Comparison of ENCODE assay signal across 8 mouse cellular contexts in genomic region chr17:88529519-88530235, GRCm38 (mm10). TPM values are rescaled to one million over a fixed set of nuclear protein-coding genes. Genes with fewer than 3 reads are reported as not detected.
DNase-seq lines count a peak whose midpoint lies in the region; ATAC-seq and TF ChIP-seq lines count a peak whose summit lies in the region.

Gene Ppp1r21, plus strand, starts transcription at chr17:88530118.

- TF ChIP-seq EP300 in CH12.LX (IDR thresholded peaks at IDR 0.05; ENCODE audit: low read length) = no peak

- H3K27ac ChIP-seq in CH12.LX (ENCODE audit: insufficient read depth, low read depth) = peak within 1 kb of the TSS; percentile 79
- H3K27ac ChIP-seq in forebrain, embryonic 11.5 days (ENCODE audit: low read depth, low read length) = peak within 1 kb of the TSS; percentile 68
- peak within 1 kb of the TSS; percentile 68 for H3K27ac ChIP-seq in heart, embryonic 16.5 days (ENCODE audit: low read length)
- H3K27ac ChIP-seq in liver, embryonic 15.5 days (replicated peaks) = peak within 1 kb of the TSS; percentile 51; the same call in 1 of the 2 replicates
- peak within 1 kb of the TSS; percentile 74 for H3K27ac ChIP-seq in neural tube, embryonic 12.5 days

- ATAC-seq in forebrain, embryonic 11.5 days (replicated peaks; ENCODE audit: low FRiP score) = peak; percentile 97
- ATAC-seq in heart, embryonic 16.5 days (replicated peaks; ENCODE audit: extremely low read depth, insufficient read depth, low FRiP score) = peak; percentile 98
- peak; percentile 96 for ATAC-seq in liver, embryonic 15.5 days (ENCODE audit: insufficient read depth)
- ATAC-seq in neural tube, embryonic 12.5 days (ENCODE audit: low FRiP score, low read depth) = peak; percentile 96

- H3K9ac ChIP-seq in CH12.LX (ENCODE audit: insufficient read depth, low read depth) = peak within 1 kb of the TSS; percentile 46
- peak within 1 kb of the TSS; percentile 68 for H3K9ac ChIP-seq in forebrain, embryonic 11.5 days (ENCODE audit: low read length)
- H3K9ac ChIP-seq in heart, embryonic 16.5 days (ENCODE audit: low read length) = peak within 1 kb of the TSS; percentile 80
- H3K9ac ChIP-seq in liver, embryonic 15.5 days = peak within 1 kb of the TSS; percentile 69
- peak within 1 kb of the TSS; percentile 79 for H3K9ac ChIP-seq in neural tube, embryonic 12.5 days

- TF ChIP-seq RAD21 in CH12.LX (IDR thresholded peaks at IDR 0.05; ENCODE audit: low read depth, low read length) = no peak

- in situ Hi-C loops in CH12.LX (cut with MboI; ENCODE audit: low pct_ligation_motif_present, low pct_unique_long_range_greater_than_20kb, low sequenced_read_pairs) = loop anchor here (10.0 kb wide), 1 partner anchor 105 kb away; no protein-coding TSS in a partner anchor

- DNase-seq in CH12.LX (ENCODE audit: extremely low read depth) = peak; percentile 91
- peak; percentile 76 for DNase-seq in c-Kit-positive CD71-positive TER-119-negative erythroid progenitor cells, embryonic 14.5 days (ENCODE audit: low read depth)
- DNase-seq in forebrain, embryonic 11.5 days (ENCODE audit: low spot score) = peak; percentile 99
- DNase-seq in kidney, postnatal 36 days = peak; percentile 98 to 100
- peak; percentile 96 for DNase-seq in telencephalon, adult 2 months (ENCODE audit: low read depth, low spot score)

- no peaks in the 10 kb centered on the region for H3K27me3 ChIP-seq in CH12.LX (replicated peaks)
- no peaks in the 10 kb centered on the region for H3K27me3 ChIP-seq in forebrain, embryonic 11.5 days (ENCODE audit: control insufficient read depth, insufficient read depth, low read length)
- H3K27me3 ChIP-seq in heart, embryonic 16.5 days (ENCODE audit: control insufficient read depth, insufficient read depth, low read length) = no peaks in the 10 kb centered on the region
- peaks cover 3% of the 10 kb centered on the region; the same call in 1 of the 2 replicates for H3K27me3 ChIP-seq in liver, embryonic 15.5 days
- H3K27me3 ChIP-seq in neural tube, embryonic 12.5 days (replicated peaks) = no peaks in the 10 kb centered on the region

- H3K4me2 ChIP-seq in CH12.LX (ENCODE audit: insufficient read depth, low read depth, poor library complexity, severe bottlenecking) = peak within 1 kb of the TSS; percentile 75
- H3K4me2 ChIP-seq in forebrain, embryonic 11.5 days (ENCODE audit: low read depth, low read length, severe bottlenecking) = peak within 1 kb of the TSS; percentile 77
- H3K4me2 ChIP-seq in heart, embryonic 16.5 days (ENCODE audit: low read depth, low read length) = peak within 1 kb of the TSS; percentile 86
- peak within 1 kb of the TSS; percentile 96 for H3K4me2 ChIP-seq in liver, embryonic 15.5 days
- H3K4me2 ChIP-seq in neural tube, embryonic 12.5 days (replicated peaks) = peak within 1 kb of the TSS; percentile 72

- peak within 1 kb of the TSS; percentile 70 to 94 (median 75) for H3K4me3 ChIP-seq in CH12.LX (replicated peaks in 1 of 3; ENCODE audit: low read depth in 2 of 3, low read length in 2 of 3, poor library complexity in 1 of 3)
- H3K4me3 ChIP-seq in forebrain, embryonic 11.5 days (ENCODE audit: low read depth, low read length) = peak within 1 kb of the TSS; percentile 60
- H3K4me3 ChIP-seq in heart, embryonic 16.5 days (ENCODE audit: low read length) = peak within 1 kb of the TSS; percentile 75
- H3K4me3 ChIP-seq in liver, embryonic 15.5 days (replicated peaks) = peak within 1 kb of the TSS; percentile 80
- H3K4me3 ChIP-seq in neural tube, embryonic 12.5 days = peak within 1 kb of the TSS; percentile 65

- dilution Hi-C loops in CH12.LX (cut with MboI; ENCODE audit: extremely low pct_ligation_motif_present, extremely low pct_unique_long_range_greater_than_20kb, low sequenced_read_pairs) = no loop called here

- H3K79me2 ChIP-seq in CH12.LX (replicated peaks; ENCODE audit: control insufficient read depth, extremely low read depth, insufficient read depth, poor library complexity, severe bottlenecking) = peaks cover 7% of the 10 kb centered on the region

- no peaks in the 10 kb centered on the region for H3K9me3 ChIP-seq in CH12.LX (replicated peaks; ENCODE audit: low read length)
- no peaks in the 10 kb centered on the region for H3K9me3 ChIP-seq in forebrain, embryonic 11.5 days (ENCODE audit: control insufficient read depth, low read length)
- H3K9me3 ChIP-seq in heart, embryonic 16.5 days (replicated peaks; ENCODE audit: control insufficient read depth, low read length) = no peaks in the 10 kb centered on the region
- H3K9me3 ChIP-seq in liver, embryonic 15.5 days (replicated peaks) = no peaks in the 10 kb centered on the region
- no peaks in the 10 kb centered on the region for H3K9me3 ChIP-seq in neural tube, embryonic 12.5 days

- 7% methylated on average over 40 of the region's 49 CpGs for WGBS in forebrain, embryonic 11.5 days
- 9% methylated on average over 34 of the region's 49 CpGs for WGBS in heart, embryonic 16.5 days
- whole genome bisulfite sequencing in liver, embryonic 15.5 days (ENCODE audit: insufficient replicate concordance) = 6% methylated on average over 47 of the region's 49 CpGs
- WGBS in neural tube, embryonic 12.5 days = 7% methylated on average over 43 of the region's 49 CpGs

- no peak for TF ChIP-seq CTCF in CH12.LX (conservative IDR thresholded peaks at IDR 0.05 in 1 of 2, IDR thresholded peaks at IDR 0.05 in 1 of 2; ENCODE audit: low read depth in 2 of 2, low read length in 2 of 2)

- peak; percentile 91 for TF ChIP-seq POLR2A in CH12.LX (IDR thresholded peaks at IDR 0.05; ENCODE audit: low read depth, low read length)

- peaks cover 0 to 7% of the 10 kb centered on the region in 2 experiments for H3K36me3 ChIP-seq in CH12.LX (replicated peaks in 1 of 2; ENCODE audit: control insufficient read depth in 1 of 2, insufficient read depth in 1 of 2, low read length in 1 of 2)
- H3K36me3 ChIP-seq in forebrain, embryonic 11.5 days (ENCODE audit: control insufficient read depth, insufficient read depth, low read length) = no peaks in the 10 kb centered on the region
- H3K36me3 ChIP-seq in heart, embryonic 16.5 days (ENCODE audit: control insufficient read depth, insufficient read depth) = no peaks in the 10 kb centered on the region
- no peaks in the 10 kb centered on the region for H3K36me3 ChIP-seq in liver, embryonic 15.5 days (replicated peaks)
- no peaks in the 10 kb centered on the region for H3K36me3 ChIP-seq in neural tube, embryonic 12.5 days

- H3K4me1 ChIP-seq in CH12.LX (ENCODE audit: control insufficient read depth in 1 of 2, insufficient read depth in 2 of 2) = peaks cover 8 to 29% of the 10 kb centered on the region in 2 experiments
- H3K4me1 ChIP-seq in forebrain, embryonic 11.5 days (replicated peaks; ENCODE audit: control insufficient read depth, insufficient read depth, low read length) = 0 out of 2 replicates have a peak, but pooled peaks cover 2% of the 10 kb centered on the region
- H3K4me1 ChIP-seq in heart, embryonic 16.5 days (ENCODE audit: control insufficient read depth, insufficient read depth, low read length) = peaks cover 8% of the 10 kb centered on the region
- H3K4me1 ChIP-seq in liver, embryonic 15.5 days (replicated peaks) = peaks cover 23% of the 10 kb centered on the region
- H3K4me1 ChIP-seq in neural tube, embryonic 12.5 days = peaks cover 10% of the 10 kb centered on the region

TF ChIP-seq in CH12.LX, 34 proteins besides CTCF, POLR2A, EP300 and RAD21 (continues in another document):
- TF ChIP-seq SIN3A (IDR thresholded peaks at IDR 0.05; ENCODE audit: low read length) = peak; percentile 68
- TF ChIP-seq GABPA (IDR thresholded peaks at IDR 0.05; ENCODE audit: insufficient replicate concordance, low read depth, low read length) = no peak
- TF ChIP-seq JUN (IDR thresholded peaks at IDR 0.05; ENCODE audit: insufficient read depth, low read depth, low read length) = no peak
- TF ChIP-seq ZKSCAN1 (IDR thresholded peaks at IDR 0.05; ENCODE audit: borderline replicate concordance, low read depth, low read length) = no peak
- TF ChIP-seq USF1 (IDR thresholded peaks at IDR 0.05; ENCODE audit: low read depth, low read length) = no peak
- 0 out of 2 replicates have a peak, but pooled peaks have one; percentile 54 for TF ChIP-seq KAT2A (IDR thresholded peaks at IDR 0.05; ENCODE audit: insufficient replicate concordance, low read length)
- no peak; the same call in 1 of the 2 replicates for TF ChIP-seq USF2 (conservative IDR thresholded peaks at IDR 0.05; ENCODE audit: low read depth, low read length)
- TF ChIP-seq BHLHE40 (IDR thresholded peaks at IDR 0.05; ENCODE audit: low read depth, low read length) = 0 out of 2 replicates have a peak, but pooled peaks have one; percentile 5
- peak; percentile 71 for TF ChIP-seq NELFE (IDR thresholded peaks at IDR 0.05; ENCODE audit: low read depth, low read length)
- TF ChIP-seq ELF1 (IDR thresholded peaks at IDR 0.05; ENCODE audit: low read depth, low read length) = peak; percentile 98
- peak; percentile 23; the same call in 1 of the 2 replicates for TF ChIP-seq IRF4 (IDR thresholded peaks at IDR 0.05; ENCODE audit: low read depth, low read length)
- no peak; the same call in 1 of the 2 replicates for TF ChIP-seq HCFC1 (IDR thresholded peaks at IDR 0.05; ENCODE audit: low read depth, low read length)
- TF ChIP-seq RCOR1 (conservative IDR thresholded peaks at IDR 0.05; ENCODE audit: low read depth, low read length) = no peak
- TF ChIP-seq ETS1 (conservative IDR thresholded peaks at IDR 0.05; ENCODE audit: low read depth, low read length) = no peak
- no peak for TF ChIP-seq CHD1 (IDR thresholded peaks at IDR 0.05; ENCODE audit: low read depth, low read length)
- no peak for TF ChIP-seq ZNF384 (IDR thresholded peaks at IDR 0.05; ENCODE audit: low read depth, low read length)
- TF ChIP-seq MAX (IDR thresholded peaks at IDR 0.05; ENCODE audit: low read length) = no peak
- TF ChIP-seq MAFK (IDR thresholded peaks at IDR 0.05; ENCODE audit: insufficient replicate concordance, low read length) = no peak
- 0 out of 2 replicates have a peak, but pooled peaks have one; percentile 36 for TF ChIP-seq E2F4 (IDR thresholded peaks at IDR 0.05; ENCODE audit: insufficient replicate concordance, low read depth, low read length)
- 0 out of 2 replicates have a peak, but pooled peaks have one; percentile 60 for TF ChIP-seq ZMIZ1 (IDR thresholded peaks at IDR 0.05; ENCODE audit: low read depth, low read length)
- TF ChIP-seq SMC3 (IDR thresholded peaks at IDR 0.05; ENCODE audit: low read depth, low read length) = no peak
- TF ChIP-seq POLR2AphosphoS2 (IDR thresholded peaks at IDR 0.05; ENCODE audit: low read depth, low read length) = peak; percentile 36; the same call in 1 of the 2 replicates

RNA-seq across cellular contexts. Expression of gene Ppp1r21, which starts in this region (rescaled TPM):
- total RNA-seq in CH12.LX (2012; rRNA removed) = 19.2 and 21.5 TPM in 2 replicates
- 30.4 TPM in 2 replicates for total RNA-seq in CH12.LX (2014; rRNA removed)
- 24.6 and 27.7 TPM in 2 replicates for polyA plus RNA-seq in CH12.LX (2012; ENCODE audit: insufficient read length, low read depth)
- polyA plus RNA-seq in forebrain, embryonic 11.5 days (2014; fragmentation: Nextera tagmentation; extraction: Ambion mirVana) = 23.8 and 29.4 TPM in 2 replicates
- polyA plus RNA-seq in heart, embryonic 16.5 days (2015; fragmentation: Nextera tagmentation; extraction: Ambion mirVana) = 12.4 and 14.1 TPM in 2 replicates
- polyA plus RNA-seq in liver, embryonic 15.5 days (2015; fragmentation: Nextera tagmentation; extraction: Ambion mirVana) = 9.6 and 9.7 TPM in 2 replicates
- polyA plus RNA-seq in neural tube, embryonic 12.5 days (2016; fragmentation: Nextera tagmentation; extraction: Ambion mirVana) = 32.4 and 33.3 TPM in 2 replicates

Comparison
In these comparisons a context has a peak if more than half of its experiments do, and no peak if none do; other contexts are left out.
1. Peak in every context shown above with its lines: DNase-seq, ATAC-seq, H3K4me3 ChIP-seq and H3K27ac ChIP-seq.